Mouse (Mus musculus): Measurements from ENCODE around the gene Inpp5a. TPM values are rescaled to one million over a fixed set of nuclear protein-coding genes. Genes with fewer than 3 reads are reported as not detected.

The Inpp5a gene
- polyA plus RNA-seq, 1 experiment from 2014 or later = 17.4 TPM

DNA sequence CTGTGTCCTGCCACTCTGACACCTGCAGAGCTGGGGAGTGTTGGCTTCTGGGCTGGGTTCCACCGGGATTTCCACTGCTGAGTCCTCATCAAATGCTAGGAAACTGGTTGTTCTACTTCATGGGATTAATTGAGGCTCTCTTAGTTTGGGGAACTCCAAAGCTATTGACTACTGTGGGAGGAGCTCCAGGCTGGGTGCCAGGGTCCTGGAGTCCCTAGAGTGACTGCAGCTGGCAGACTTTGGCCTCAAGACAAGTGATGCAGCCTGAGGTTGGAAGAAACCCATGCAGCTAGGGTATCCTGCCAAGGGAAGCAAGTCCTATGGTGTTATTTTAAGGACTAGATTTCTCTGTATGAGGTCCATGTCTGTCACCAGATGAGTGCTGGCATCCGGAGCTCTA lies 149.6 kb downstream of the Inpp5a start:
- Histone ChIP-seq H3K27ac (ENCODE audit: low read depth, low read length) (no peak overlapping the region), H3K27me3 (replicated peaks; ENCODE audit: control insufficient read depth, insufficient read depth, low read length) (peaks cover 65% of the 10 kb centered on the region), H3K4me2 (ENCODE audit: low read length) (no peak overlapping the region), H3K4me1 (ENCODE audit: control insufficient read depth, insufficient read depth, low read depth, low read length) (no peaks in the 10 kb centered on the region), H3K9ac (ENCODE audit: low read depth, low read length) (no peak overlapping the region), H3K4me3 (ENCODE audit: low read length) (no peak overlapping the region), H3K36me3 (ENCODE audit: control insufficient read depth, insufficient read depth, low read length) (no peaks in the 10 kb centered on the region), H3K9me3 (ENCODE audit: control insufficient read depth, low read length) (no peaks in the 10 kb centered on the region)
- 64% methylated on average over 2 of the region's 2 CpGs for WGBS
- ATAC-seq = peak; percentile 37; the same call in 1 of the 2 replicates

DNA sequence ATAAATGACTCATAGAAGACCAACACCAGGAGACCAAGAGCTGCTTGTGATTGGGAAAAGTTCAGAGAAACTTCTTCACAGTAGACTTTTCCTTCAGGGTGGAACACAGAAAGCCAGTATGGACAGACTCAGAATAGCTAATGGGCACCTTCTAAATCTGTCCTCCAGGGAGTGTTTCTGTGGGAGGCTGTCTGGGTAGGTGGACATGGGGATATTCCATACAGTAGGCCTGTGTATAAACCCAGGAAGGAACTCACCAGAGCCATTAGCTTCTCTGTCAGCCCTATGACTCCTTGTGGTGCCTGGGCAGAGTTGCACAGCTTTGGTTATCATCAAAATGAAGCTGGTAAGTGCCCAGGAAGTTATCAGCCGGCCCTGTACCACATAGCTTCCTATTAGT lies 151.7 kb downstream of the Inpp5a start:
- Histone ChIP-seq H3K4me2 (ENCODE audit: low read length) (no peak overlapping the region), H3K27ac (ENCODE audit: low read depth, low read length) (no peak overlapping the region), H3K27me3 (replicated peaks; ENCODE audit: control insufficient read depth, insufficient read depth, low read length) (peaks cover 51% of the 10 kb centered on the region), H3K4me1 (ENCODE audit: control insufficient read depth, insufficient read depth, low read depth, low read length) (peaks cover 13% of the 10 kb centered on the region), H3K36me3 (ENCODE audit: control insufficient read depth, insufficient read depth, low read length) (no peaks in the 10 kb centered on the region), H3K9ac (ENCODE audit: low read depth, low read length) (no peak overlapping the region), H3K4me3 (ENCODE audit: low read length) (no peak overlapping the region), H3K9me3 (ENCODE audit: control insufficient read depth, low read length) (no peaks in the 10 kb centered on the region)
- no peak for ATAC-seq
- WGBS = 81% methylated on average over 1 of the region's 1 CpGs

DNA sequence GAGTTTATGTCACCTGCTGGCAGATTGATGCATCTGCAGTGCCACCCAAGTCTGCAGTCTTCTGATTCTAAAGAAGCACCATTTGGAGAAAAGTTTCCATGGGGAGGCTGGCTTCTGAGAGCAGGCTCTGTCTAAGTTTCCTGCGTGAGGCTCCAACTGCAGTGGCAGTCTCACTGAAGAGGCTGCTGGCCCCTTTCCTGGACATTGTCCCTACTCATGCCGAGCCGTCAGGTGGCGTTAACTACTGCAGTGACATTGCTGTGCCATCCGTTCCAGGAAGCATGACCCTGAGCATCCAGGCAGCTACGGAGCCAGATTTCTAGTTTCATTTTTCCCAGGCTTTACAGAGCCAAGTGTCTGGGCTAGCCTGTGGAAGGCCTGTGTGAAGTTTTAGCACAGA lies 152.5 kb downstream of the Inpp5a start:
- no peak overlapping the region for H3K4me3 ChIP-seq (ENCODE audit: low read length)
- no peak overlapping the region for H3K27ac ChIP-seq (ENCODE audit: low read depth, low read length)
- ATAC-seq = no peak
- 73% methylated on average over 6 of the region's 6 CpGs for WGBS
- no peak overlapping the region for H3K9ac ChIP-seq (ENCODE audit: low read depth, low read length)
- H3K4me1 ChIP-seq (ENCODE audit: control insufficient read depth, insufficient read depth, low read depth, low read length) = peaks cover 15% of the 10 kb centered on the region
- no peaks in the 10 kb centered on the region for H3K9me3 ChIP-seq (ENCODE audit: control insufficient read depth, low read length)
- no peaks in the 10 kb centered on the region for H3K36me3 ChIP-seq (ENCODE audit: control insufficient read depth, insufficient read depth, low read length)
- no peak overlapping the region for H3K4me2 ChIP-seq (ENCODE audit: low read length)
- H3K27me3 ChIP-seq (replicated peaks; ENCODE audit: control insufficient read depth, insufficient read depth, low read length) = peaks cover 44% of the 10 kb centered on the region

DNA sequence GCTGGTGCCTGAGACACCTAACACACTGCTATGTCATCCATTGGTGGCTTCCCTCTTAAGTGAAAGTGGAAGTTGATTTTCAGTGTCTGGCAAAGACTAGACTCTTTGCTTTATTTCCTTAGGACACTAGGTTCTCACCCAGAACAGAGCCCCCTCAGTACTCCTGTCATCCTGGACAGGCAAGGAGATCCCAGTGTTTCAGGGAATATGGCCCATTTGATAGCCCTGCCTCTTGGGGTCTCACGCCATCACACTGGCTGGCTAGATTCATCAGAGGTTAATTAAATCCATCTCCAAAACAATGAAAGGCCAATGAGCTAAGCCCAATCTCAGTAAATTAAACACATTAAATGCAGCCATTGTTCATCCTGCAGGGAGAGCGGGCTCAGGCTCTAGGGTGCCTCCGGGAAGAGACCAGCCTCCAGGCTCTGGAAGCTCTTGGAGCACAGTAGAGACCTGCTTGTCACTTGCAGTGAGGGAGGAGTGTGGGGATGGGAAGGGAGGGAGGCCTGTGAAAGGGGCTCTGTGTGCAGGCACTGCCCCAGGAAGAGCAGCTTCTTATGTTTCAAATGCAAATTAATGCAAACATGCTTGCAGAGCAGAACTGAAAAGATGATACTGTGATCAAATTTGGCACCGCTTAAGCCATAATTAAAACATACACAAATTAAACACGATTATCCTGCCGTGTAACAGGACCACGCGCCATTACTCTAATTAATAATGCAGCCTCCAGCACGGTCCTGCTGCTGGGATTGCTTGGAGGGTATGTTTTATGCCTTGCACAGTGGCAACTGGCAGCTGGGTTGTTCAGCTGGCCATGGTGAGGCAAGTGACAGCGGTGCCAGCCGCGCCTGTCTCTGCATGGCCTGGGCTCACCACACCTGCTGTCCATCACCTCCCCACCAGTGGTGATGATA lies 156.1 kb downstream of the Inpp5a start:
- H3K4me1 ChIP-seq (ENCODE audit: control insufficient read depth, insufficient read depth, low read depth, low read length) = peaks cover 15% of the 10 kb centered on the region
- peaks cover 46% of the 10 kb centered on the region for H3K27me3 ChIP-seq (replicated peaks; ENCODE audit: control insufficient read depth, insufficient read depth, low read length)
- no peak overlapping the region for H3K4me3 ChIP-seq (ENCODE audit: low read length)
- WGBS = 24% methylated on average over 12 of the region's 12 CpGs
- peak; percentile 93 for ATAC-seq
- no peaks in the 10 kb centered on the region for H3K36me3 ChIP-seq (ENCODE audit: control insufficient read depth, insufficient read depth, low read length)
- no peaks in the 10 kb centered on the region for H3K9me3 ChIP-seq (ENCODE audit: control insufficient read depth, low read length)
- H3K9ac ChIP-seq (ENCODE audit: low read depth, low read length) = no peak overlapping the region
- no peak overlapping the region; the same call in 1 of the 2 replicates for H3K4me2 ChIP-seq (ENCODE audit: low read length)
- H3K27ac ChIP-seq (ENCODE audit: low read depth, low read length) = peak overlapping the region; percentile 63; the same call in 1 of the 2 replicates

DNA sequence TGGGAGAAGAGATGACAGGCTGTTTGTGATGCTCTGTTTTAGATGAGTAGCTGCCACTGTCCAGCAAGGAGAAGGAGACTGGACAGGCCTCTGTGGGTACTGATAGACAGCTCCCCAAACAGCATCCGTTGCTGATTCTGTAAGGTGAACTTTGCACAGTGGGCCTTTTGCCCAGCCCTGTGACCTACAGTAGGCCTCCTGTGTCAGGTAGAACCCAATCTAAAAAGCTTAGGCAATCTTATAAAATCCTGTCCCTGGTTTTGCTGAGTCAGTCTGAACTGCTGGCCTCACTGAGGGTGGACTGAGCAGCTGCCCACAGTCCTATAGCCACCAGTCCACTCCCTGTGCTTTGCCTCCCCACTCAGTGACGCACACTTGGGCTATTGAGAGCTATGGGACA lies 158.4 kb downstream of the Inpp5a start:
- Histone ChIP-seq H3K9me3 (ENCODE audit: control insufficient read depth, low read length) (no peaks in the 10 kb centered on the region), H3K4me2 (ENCODE audit: low read length) (no peak overlapping the region), H3K36me3 (ENCODE audit: control insufficient read depth, insufficient read depth, low read length) (no peaks in the 10 kb centered on the region), H3K27ac (ENCODE audit: low read depth, low read length) (no peak overlapping the region), H3K4me3 (ENCODE audit: low read length) (no peak overlapping the region), H3K9ac (ENCODE audit: low read depth, low read length) (no peak overlapping the region), H3K4me1 (ENCODE audit: control insufficient read depth, insufficient read depth, low read depth, low read length) (peaks cover 15% of the 10 kb centered on the region), H3K27me3 (replicated peaks; ENCODE audit: control insufficient read depth, insufficient read depth, low read length) (peaks cover 41% of the 10 kb centered on the region)
- WGBS = 81% methylated on average over 2 of the region's 2 CpGs
- ATAC-seq = no peak

DNA sequence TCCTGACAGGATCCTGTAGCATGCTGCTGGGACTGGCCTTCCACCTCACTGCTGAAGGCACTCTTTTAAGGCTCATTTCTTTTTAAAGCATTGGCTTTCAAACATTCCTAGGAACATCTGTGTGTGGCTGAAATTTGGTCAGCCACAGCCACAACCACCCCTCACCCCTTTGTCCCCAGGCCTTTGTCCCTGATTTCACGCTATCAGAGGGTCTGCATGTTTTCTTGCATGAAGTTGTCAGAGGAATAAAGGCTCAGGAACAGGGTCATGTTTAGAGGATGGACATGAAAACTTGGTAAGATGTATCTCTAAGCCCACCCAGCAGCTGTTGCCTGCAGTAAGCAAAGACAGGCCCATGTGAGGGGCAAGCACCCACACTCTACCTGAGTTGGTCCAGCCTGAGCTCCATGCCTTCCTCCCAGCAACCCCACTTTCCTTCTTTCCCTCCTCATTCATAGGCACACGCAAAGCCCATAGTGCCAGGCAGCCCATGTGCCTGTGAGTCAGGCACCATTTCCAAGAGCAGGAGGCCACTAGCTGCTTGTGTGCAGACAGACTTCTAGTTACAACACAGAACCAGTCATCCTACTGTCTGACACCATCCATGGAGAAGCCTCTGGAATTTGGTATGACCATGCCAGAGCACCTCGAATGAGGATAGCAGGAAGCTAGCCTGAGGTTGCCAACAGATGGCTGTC lies 161.3 kb downstream of the Inpp5a start:
- no peak for ATAC-seq
- H3K27me3 ChIP-seq (replicated peaks; ENCODE audit: control insufficient read depth, insufficient read depth, low read length) = peaks cover 40% of the 10 kb centered on the region
- peaks cover 5% of the 10 kb centered on the region for H3K4me1 ChIP-seq (ENCODE audit: control insufficient read depth, insufficient read depth, low read depth, low read length)
- no peak overlapping the region for H3K9ac ChIP-seq (ENCODE audit: low read depth, low read length)
- no peaks in the 10 kb centered on the region for H3K36me3 ChIP-seq (ENCODE audit: control insufficient read depth, insufficient read depth, low read length)
- WGBS = 66% methylated on average over 3 of the region's 3 CpGs
- no peaks in the 10 kb centered on the region for H3K9me3 ChIP-seq (ENCODE audit: control insufficient read depth, low read length)
- H3K27ac ChIP-seq (ENCODE audit: low read depth, low read length) = no peak overlapping the region
- H3K4me2 ChIP-seq (ENCODE audit: low read length) = no peak overlapping the region
- H3K4me3 ChIP-seq (ENCODE audit: low read length) = no peak overlapping the region

DNA sequence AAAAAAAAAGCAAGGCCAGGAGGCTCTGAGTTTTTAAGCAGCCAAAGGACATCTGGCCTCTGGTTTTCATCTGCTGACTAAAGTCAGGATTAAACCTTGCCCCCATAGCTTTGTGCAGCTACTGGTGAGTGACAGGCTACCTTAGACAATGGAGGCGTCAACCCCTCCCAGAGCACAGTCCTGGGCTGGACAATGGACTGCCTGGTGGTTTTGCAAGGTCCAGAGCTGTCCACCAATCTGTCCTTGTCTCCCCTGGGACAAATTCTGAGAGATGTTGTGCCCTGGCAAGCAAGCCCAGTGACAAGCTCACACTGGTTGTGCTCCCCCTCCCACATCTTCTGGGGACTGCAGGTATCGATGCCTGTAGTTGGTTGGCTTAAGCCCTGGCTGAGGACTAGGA lies 162.6 kb downstream of the Inpp5a start:
- no peaks in the 10 kb centered on the region for H3K9me3 ChIP-seq (ENCODE audit: control insufficient read depth, low read length)
- no peak overlapping the region for H3K9ac ChIP-seq (ENCODE audit: low read depth, low read length)
- no peaks in the 10 kb centered on the region for H3K36me3 ChIP-seq (ENCODE audit: control insufficient read depth, insufficient read depth, low read length)
- H3K4me1 ChIP-seq (ENCODE audit: control insufficient read depth, insufficient read depth, low read depth, low read length) = peaks cover 3% of the 10 kb centered on the region
- no peak overlapping the region for H3K4me2 ChIP-seq (ENCODE audit: low read length)
- H3K27ac ChIP-seq (ENCODE audit: low read depth, low read length) = no peak overlapping the region
- ATAC-seq = no peak
- no peak overlapping the region for H3K4me3 ChIP-seq (ENCODE audit: low read length)
- 55% methylated on average over 2 of the region's 2 CpGs for WGBS
- H3K27me3 ChIP-seq (replicated peaks; ENCODE audit: control insufficient read depth, insufficient read depth, low read length) = peaks cover 41% of the 10 kb centered on the region

DNA sequence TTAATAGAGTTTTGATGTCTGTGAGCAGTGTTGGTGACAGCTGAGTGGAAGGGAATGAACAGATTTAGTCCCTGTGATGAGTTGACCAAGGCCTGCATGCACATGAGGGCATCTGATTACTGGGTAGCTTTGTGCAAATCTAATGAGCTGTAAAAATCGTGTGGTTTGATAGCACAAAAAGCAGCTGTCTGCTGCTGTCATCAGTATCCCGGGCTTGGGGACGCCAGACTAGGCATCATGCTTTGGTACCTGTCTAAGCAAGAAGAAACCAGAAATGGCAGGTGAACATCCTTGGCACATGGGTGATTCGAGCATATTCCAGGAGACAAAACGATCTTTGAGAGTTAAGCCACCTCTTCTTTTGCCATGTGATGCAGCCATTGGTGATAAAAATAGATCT lies 167.4 kb downstream of the Inpp5a start:
- no peak for ATAC-seq
- peaks cover 9% of the 10 kb centered on the region for H3K4me1 ChIP-seq (ENCODE audit: control insufficient read depth, insufficient read depth, low read depth, low read length)
- no peak overlapping the region for H3K4me2 ChIP-seq (ENCODE audit: low read length)
- no peaks in the 10 kb centered on the region for H3K36me3 ChIP-seq (ENCODE audit: control insufficient read depth, insufficient read depth, low read length)
- H3K27ac ChIP-seq (ENCODE audit: low read depth, low read length) = no peak overlapping the region
- H3K27me3 ChIP-seq (replicated peaks; ENCODE audit: control insufficient read depth, insufficient read depth, low read length) = peaks cover 28% of the 10 kb centered on the region
- 32% methylated on average over 5 of the region's 5 CpGs for WGBS
- H3K4me3 ChIP-seq (ENCODE audit: low read length) = no peak overlapping the region
- H3K9ac ChIP-seq (ENCODE audit: low read depth, low read length) = no peak overlapping the region
- no peaks in the 10 kb centered on the region for H3K9me3 ChIP-seq (ENCODE audit: control insufficient read depth, low read length)

DNA sequence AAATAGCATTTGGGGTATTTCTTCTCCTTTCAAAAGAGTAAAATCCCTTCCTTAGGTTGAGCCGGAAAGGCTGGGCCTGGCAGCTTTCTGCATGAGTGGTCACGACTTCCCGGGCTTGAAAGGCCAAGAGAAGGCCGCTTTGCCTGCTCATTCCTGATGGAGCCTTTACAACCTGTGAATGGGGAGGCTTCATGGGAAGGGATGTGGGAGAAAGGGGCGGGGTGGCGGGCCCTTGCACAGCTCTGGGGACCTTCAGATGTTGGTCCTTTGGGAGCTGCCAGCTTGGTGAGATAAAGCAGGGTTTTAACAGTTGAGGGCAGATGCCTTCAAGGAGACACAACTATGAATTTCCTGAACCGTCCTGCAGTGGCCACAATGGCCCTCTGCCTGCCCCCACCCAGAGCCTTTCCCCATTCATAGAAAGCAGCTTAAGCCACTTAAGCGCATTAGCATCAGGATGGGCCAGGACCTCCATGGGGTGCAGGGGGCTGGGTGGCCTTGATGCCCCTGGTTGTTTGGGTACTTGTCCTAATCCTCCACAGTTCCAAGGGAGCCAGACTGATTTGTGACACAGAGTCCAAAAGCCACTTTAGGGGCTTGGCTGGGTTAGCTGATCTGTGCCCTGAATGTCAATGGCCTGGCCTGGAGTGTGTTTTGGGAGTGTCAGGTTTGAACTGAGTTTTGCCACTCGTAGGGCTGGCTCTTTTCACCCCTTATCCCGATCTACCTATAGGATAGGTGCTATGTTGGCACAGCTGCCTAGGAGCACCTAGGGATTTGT lies 168.0 kb downstream of the Inpp5a start:
- Histone ChIP-seq H3K4me1 (ENCODE audit: control insufficient read depth, insufficient read depth, low read depth, low read length) (peaks cover 9% of the 10 kb centered on the region), H3K27ac (ENCODE audit: low read depth, low read length) (no peak overlapping the region), H3K27me3 (replicated peaks; ENCODE audit: control insufficient read depth, insufficient read depth, low read length) (peaks cover 28% of the 10 kb centered on the region), H3K4me3 (ENCODE audit: low read length) (no peak overlapping the region), H3K9ac (ENCODE audit: low read depth, low read length) (no peak overlapping the region), H3K4me2 (ENCODE audit: low read length) (no peak overlapping the region), H3K36me3 (ENCODE audit: control insufficient read depth, insufficient read depth, low read length) (no peaks in the 10 kb centered on the region), H3K9me3 (ENCODE audit: control insufficient read depth, low read length) (no peaks in the 10 kb centered on the region)
- WGBS = 29% methylated on average over 10 of the region's 10 CpGs
- ATAC-seq = no peak
